Comparison of ENCODE assay signal across 25 mouse cellular contexts in the genomic region with DNA sequence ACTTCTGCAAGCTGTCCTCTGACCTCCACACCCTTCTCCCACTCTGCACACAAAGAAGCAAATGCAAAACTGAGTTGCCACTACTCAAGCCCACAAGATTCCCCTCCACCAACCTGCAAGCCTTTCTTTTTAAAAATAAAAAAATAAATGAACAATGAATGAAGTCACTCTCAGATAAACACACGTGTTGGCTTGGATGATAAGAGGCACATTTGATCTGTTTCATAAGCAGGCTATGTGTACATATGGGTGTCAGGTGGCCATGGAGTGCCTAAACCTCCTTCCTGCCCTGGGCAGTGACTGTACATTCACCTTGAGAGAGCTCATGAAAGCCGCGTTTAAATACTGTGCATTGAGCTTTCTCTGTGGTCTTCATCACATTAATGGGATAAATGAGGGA.
"Had no signal": no experiment of that assay in that cellular context is flagged by ENCODE, and none has a peak within 500 bp of the region (broad histone marks: within the 10 kb centered on the region; RNA-seq: fewer than 3 reads in every experiment).

No protein-coding gene starts in this region.

- H3K4me2 ChIP-seq: heart, embryonic 12.5 days; hindbrain, embryonic 12.5 days; hindbrain, embryonic 14.5 days; kidney, embryonic 15.5 days; limb, embryonic 13.5 days; limb, embryonic 15.5 days had no signal

- DNase-seq: gastrocnemius, adult 2 months; gastrocnemius, postnatal 10 days; gastrocnemius, postnatal 25 days; heart, adult 18-20 months; heart, postnatal 10 days; heart, postnatal 4 days; kidney, adult 11 months; kidney, adult 2 months; kidney, adult 9 months; kidney, postnatal 14 days; kidney, postnatal 36 days; layer of hippocampus, adult 9-11 months; layer of hippocampus, postnatal 36 days; left cerebral cortex, postnatal 4 days had no signal

- H3K27me3 ChIP-seq: heart, embryonic 12.5 days; hindbrain, embryonic 12.5 days; kidney, embryonic 15.5 days; limb, embryonic 13.5 days; limb, embryonic 15.5 days had no signal

- H3K9me3 ChIP-seq: heart, embryonic 10.5 days; heart, embryonic 12.5 days; hindbrain, embryonic 12.5 days; kidney, embryonic 15.5 days; limb, embryonic 15.5 days had no signal

- H3K9ac ChIP-seq: heart, embryonic 12.5 days; hindbrain, embryonic 12.5 days; hindbrain, embryonic 14.5 days; kidney, embryonic 15.5 days; limb, embryonic 13.5 days; limb, embryonic 15.5 days had no signal

- H3K27ac ChIP-seq: gastrocnemius, adult 2 months; heart, embryonic 10.5 days; hindbrain, embryonic 10.5 days; hindbrain, embryonic 12.5 days; hindbrain, embryonic 14.5 days; kidney, embryonic 15.5 days; kidney, postnatal 0 days; limb, embryonic 13.5 days; limb, embryonic 15.5 days had no signal

- ATAC-seq: hindbrain, embryonic 16.5 days; intestine, embryonic 16.5 days had no signal

- H3K4me3 ChIP-seq: gastrocnemius, adult 2 months; heart, embryonic 10.5 days; heart, embryonic 12.5 days; hindbrain, embryonic 10.5 days; hindbrain, embryonic 12.5 days; kidney, embryonic 15.5 days; limb, embryonic 13.5 days; limb, embryonic 15.5 days had no signal
